Comparison of ENCODE assay signal across 8 mouse cellular contexts in the genomic region with DNA sequence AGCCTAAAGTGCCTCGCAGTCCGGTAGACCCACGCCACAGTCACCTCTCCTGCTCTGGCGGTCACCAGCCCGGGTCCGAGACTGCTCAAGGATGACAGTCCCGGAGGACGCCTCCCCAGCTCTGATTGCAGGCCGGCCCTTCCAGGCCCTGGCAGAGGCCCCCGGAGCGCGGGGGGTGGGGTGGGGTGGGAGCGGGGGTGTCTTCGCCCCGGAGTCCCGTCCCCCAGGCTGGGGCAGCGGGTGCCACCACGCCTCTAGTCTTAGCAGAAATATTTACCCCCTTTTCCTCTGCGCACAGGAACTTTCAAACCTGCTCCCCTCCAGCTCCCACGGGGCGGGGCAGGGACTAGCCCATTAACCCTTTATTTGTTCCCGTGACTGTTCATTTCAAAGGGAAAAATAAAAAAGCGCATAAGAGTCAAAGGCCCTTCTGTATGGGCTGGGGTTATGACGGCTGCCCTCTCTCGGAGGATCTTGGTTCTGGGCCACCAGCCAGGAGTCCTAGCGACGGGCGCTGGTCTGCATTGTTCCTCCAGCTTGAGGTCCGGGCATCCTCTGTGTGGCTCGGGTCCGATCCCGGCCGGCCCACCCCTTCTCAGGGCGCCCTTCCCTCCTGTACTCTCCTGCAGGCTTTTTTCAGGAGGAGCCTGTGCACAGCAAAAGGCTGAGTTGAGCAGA. TPM values are rescaled to one million over a fixed set of nuclear protein-coding genes. Genes with fewer than 3 reads are reported as not detected.
DNase-seq lines count a peak whose midpoint lies in the region; ATAC-seq and TF ChIP-seq lines count a peak whose summit lies in the region.

No protein-coding gene starts in this region.

- no peaks in the 10 kb centered on the region for H3K36me3 ChIP-seq in embryonic facial prominence, embryonic 11.5 days (replicated peaks; ENCODE audit: control insufficient read depth, insufficient read depth, low read depth, low read length)
- no peaks in the 10 kb centered on the region for H3K36me3 ChIP-seq in heart, embryonic 15.5 days
- no peaks in the 10 kb centered on the region for H3K36me3 ChIP-seq in kidney, postnatal 0 days (ENCODE audit: insufficient read depth, low read length)
- no peaks in the 10 kb centered on the region for H3K36me3 ChIP-seq in lung, embryonic 16.5 days (ENCODE audit: control insufficient read depth, insufficient read depth, low read length)

- H3K4me3 ChIP-seq in embryonic facial prominence, embryonic 11.5 days (ENCODE audit: low read depth, low read length): peak overlapping the region; percentile 49
- peak overlapping the region; percentile 52 for H3K4me3 ChIP-seq in heart, embryonic 15.5 days
- peak overlapping the region; percentile 35 for H3K4me3 ChIP-seq in kidney, postnatal 0 days (replicated peaks; ENCODE audit: low read depth, low read length)
- H3K4me3 ChIP-seq in lung, embryonic 16.5 days (ENCODE audit: low read length): peak overlapping the region; percentile 54

- 0% methylated on average over 31 of the region's 34 CpGs for WGBS in embryonic facial prominence, embryonic 11.5 days
- WGBS in heart, embryonic 15.5 days: 0% methylated on average over 34 of the region's 34 CpGs
- under 1% methylated on average over 30 of the region's 34 CpGs for WGBS in kidney, postnatal 0 days
- under 1% methylated on average over 32 of the region's 34 CpGs for WGBS in lung, embryonic 16.5 days

- TF ChIP-seq CTCF in kidney, postnatal 0 days (IDR thresholded peaks at IDR 0.05; ENCODE audit: low read depth): peak; percentile 36

- DNase-seq in adrenal gland, adult 8-10 months: peak; percentile 42
- no peak for DNase-seq in embryonic facial prominence, embryonic 11.5 days (ENCODE audit: low spot score)
- peak; percentile 54 for DNase-seq in kidney, postnatal 0 days (ENCODE audit: low spot score)
- peak; percentile 16 for DNase-seq in retina, adult 2 months (ENCODE audit: low read depth, low spot score)
- no peak for DNase-seq in urinary bladder, adult 2 months (ENCODE audit: low spot score)

- peak overlapping the region; percentile 50 for H3K9ac ChIP-seq in embryonic facial prominence, embryonic 11.5 days (replicated peaks; ENCODE audit: low read length)
- peak overlapping the region; percentile 56 for H3K9ac ChIP-seq in heart, embryonic 15.5 days
- peak overlapping the region; percentile 4; the same call in 1 of the 2 replicates for H3K9ac ChIP-seq in kidney, postnatal 0 days (ENCODE audit: low read depth, low read length)
- peak overlapping the region; percentile 61 for H3K9ac ChIP-seq in lung, embryonic 16.5 days (ENCODE audit: low read length)

- no peaks in the 10 kb centered on the region for H3K9me3 ChIP-seq in embryonic facial prominence, embryonic 11.5 days (replicated peaks; ENCODE audit: control insufficient read depth, low read length)
- H3K9me3 ChIP-seq in heart, embryonic 15.5 days (replicated peaks): no peaks in the 10 kb centered on the region
- H3K9me3 ChIP-seq in kidney, postnatal 0 days (replicated peaks; ENCODE audit: low read length): no peaks in the 10 kb centered on the region
- H3K9me3 ChIP-seq in lung, embryonic 16.5 days (ENCODE audit: control insufficient read depth, low read length): no peaks in the 10 kb centered on the region

- peak; percentile 46 for ATAC-seq in CD4-positive, CD25-positive, alpha-beta regulatory T cell, adult 4 months
- peak; percentile 87 for ATAC-seq in embryonic facial prominence, embryonic 11.5 days (replicated peaks; ENCODE audit: insufficient number of reproducible peaks, low FRiP score, low TSS enrichment, low read depth)
- ATAC-seq in heart, embryonic 15.5 days (replicated peaks; ENCODE audit: insufficient number of reproducible peaks, insufficient read depth, low FRiP score, low read depth): peak; percentile 82
- peak; percentile 56 for ATAC-seq in kidney, postnatal 0 days (replicated peaks; ENCODE audit: low FRiP score, low read depth)
- ATAC-seq in lung, embryonic 16.5 days (ENCODE audit: low read depth): peak; percentile 86

- peaks cover 24% of the 10 kb centered on the region for H3K27me3 ChIP-seq in embryonic facial prominence, embryonic 11.5 days (ENCODE audit: control insufficient read depth, insufficient read depth, low read length)
- H3K27me3 ChIP-seq in heart, embryonic 15.5 days: peaks cover 42% of the 10 kb centered on the region
- H3K27me3 ChIP-seq in kidney, postnatal 0 days (ENCODE audit: insufficient read depth, low read length): peaks cover 5% of the 10 kb centered on the region; the same call in 1 of the 2 replicates
- H3K27me3 ChIP-seq in lung, embryonic 16.5 days (ENCODE audit: control insufficient read depth, insufficient read depth, low read depth, low read length): peaks cover 23% of the 10 kb centered on the region

- no peaks in the 10 kb centered on the region for H3K4me1 ChIP-seq in embryonic facial prominence, embryonic 11.5 days (ENCODE audit: control insufficient read depth, insufficient read depth, low read length)
- H3K4me1 ChIP-seq in heart, embryonic 15.5 days (replicated peaks): peaks cover 17% of the 10 kb centered on the region
- H3K4me1 ChIP-seq in kidney, postnatal 0 days (replicated peaks; ENCODE audit: insufficient read depth, low read length): peaks cover 15% of the 10 kb centered on the region
- H3K4me1 ChIP-seq in lung, embryonic 16.5 days (replicated peaks; ENCODE audit: control insufficient read depth, insufficient read depth, low read length): peaks cover 18% of the 10 kb centered on the region

- H3K4me2 ChIP-seq in embryonic facial prominence, embryonic 11.5 days (ENCODE audit: low read depth, low read length): peak overlapping the region; percentile 96
- H3K4me2 ChIP-seq in heart, embryonic 15.5 days: peak overlapping the region; percentile 99
- H3K4me2 ChIP-seq in kidney, postnatal 0 days (ENCODE audit: low read length): peak overlapping the region; percentile 91
- H3K4me2 ChIP-seq in lung, embryonic 16.5 days (ENCODE audit: low read depth, low read length): peak overlapping the region; percentile 98

- H3K27ac ChIP-seq in embryonic facial prominence, embryonic 11.5 days (replicated peaks; ENCODE audit: low read depth, low read length): no peak overlapping the region
- H3K27ac ChIP-seq in heart, embryonic 15.5 days: no peak overlapping the region
- H3K27ac ChIP-seq in kidney, postnatal 0 days: no peak overlapping the region
- no peak overlapping the region for H3K27ac ChIP-seq in lung, embryonic 16.5 days (ENCODE audit: low read length)

RNA-seq across cellular contexts. Expression of gene Shc4, which starts 0.4 kb away (rescaled TPM):
- polyA plus RNA-seq in CD4-positive, CD25-positive, alpha-beta regulatory T cell, adult 4 months (2017; shearing (Covaris generic)): not detected
- total RNA-seq in adrenal gland, adult 8-10 months (2022): 1 to 10 TPM; 3.4 to 6.8 (median 4.9) TPM
- 1.2 and 1.3 TPM in 2 replicates for polyA plus RNA-seq in embryonic facial prominence, embryonic 11.5 days (2014; fragmentation: Nextera tagmentation; extraction: Ambion mirVana)
- 1.0 and 1.5 TPM in 2 replicates for polyA plus RNA-seq in heart, embryonic 15.5 days (2015; fragmentation: Nextera tagmentation; extraction: Ambion mirVana)
- 0.23 and 0.37 TPM in 2 replicates for polyA plus RNA-seq in kidney, postnatal 0 days (2015; fragmentation: Nextera tagmentation; extraction: Ambion mirVana)
- 1.2 TPM in 2 replicates for polyA plus RNA-seq in lung, embryonic 16.5 days (2015; fragmentation: Nextera tagmentation; extraction: Ambion mirVana)
- polyA plus RNA-seq in urinary bladder, adult 2 months (2012; rRNA removed): 0.32 and 0.53 TPM in 2 replicates

RNA-seq across cellular contexts. Expression of gene Eid1, which starts 50.7 kb away (rescaled TPM):
- 1 to 10 TPM; 4.5 to 7.5 TPM for polyA plus RNA-seq in CD4-positive, CD25-positive, alpha-beta regulatory T cell, adult 4 months (2017; shearing (Covaris generic))
- total RNA-seq in adrenal gland, adult 8-10 months (2022): 100 to 1,000 TPM; 142 to 165 (median 156) TPM
- 332 and 336 TPM in 2 replicates for polyA plus RNA-seq in embryonic facial prominence, embryonic 11.5 days (2014; fragmentation: Nextera tagmentation; extraction: Ambion mirVana)
- polyA plus RNA-seq in heart, embryonic 15.5 days (2015; fragmentation: Nextera tagmentation; extraction: Ambion mirVana): 119 and 128 TPM in 2 replicates
- polyA plus RNA-seq in kidney, postnatal 0 days (2015; fragmentation: Nextera tagmentation; extraction: Ambion mirVana): 106 and 120 TPM in 2 replicates
- 101 and 105 TPM in 2 replicates for polyA plus RNA-seq in lung, embryonic 16.5 days (2015; fragmentation: Nextera tagmentation; extraction: Ambion mirVana)
- 61.5 and 71.9 TPM in 2 replicates for polyA plus RNA-seq in urinary bladder, adult 2 months (2012; rRNA removed)

RNA-seq across cellular contexts. Expression of gene Secisbp2l, which starts 59.1 kb away (rescaled TPM):
- 10 to 100 TPM; 24.2 to 24.5 TPM for polyA plus RNA-seq in CD4-positive, CD25-positive, alpha-beta regulatory T cell, adult 4 months (2017; shearing (Covaris generic))
- 10 to 100 TPM; 58.4 to 68.5 (median 65.9) TPM for total RNA-seq in adrenal gland, adult 8-10 months (2022)
- polyA plus RNA-seq in embryonic facial prominence, embryonic 11.5 days (2014; fragmentation: Nextera tagmentation; extraction: Ambion mirVana): 23.1 TPM in 2 replicates
- polyA plus RNA-seq in heart, embryonic 15.5 days (2015; fragmentation: Nextera tagmentation; extraction: Ambion mirVana): 11.3 and 12.8 TPM in 2 replicates
- 15.8 and 17.1 TPM in 2 replicates for polyA plus RNA-seq in kidney, postnatal 0 days (2015; fragmentation: Nextera tagmentation; extraction: Ambion mirVana)
- polyA plus RNA-seq in lung, embryonic 16.5 days (2015; fragmentation: Nextera tagmentation; extraction: Ambion mirVana): 20.6 TPM in 2 replicates
- polyA plus RNA-seq in urinary bladder, adult 2 months (2012; rRNA removed): 13.5 and 21.9 TPM in 2 replicates

Comparison
In these comparisons a context has a peak if more than half of its experiments do, and no peak if none do; other contexts are left out.
1. DNase-seq: peak in adrenal gland, adult 8-10 months (single experiment), kidney, postnatal 0 days (single experiment) and retina, adult 2 months (single experiment); none in embryonic facial prominence, embryonic 11.5 days (single experiment) and urinary bladder, adult 2 months (single experiment).
2. H3K9ac ChIP-seq: peak in every context shown above with its lines; median percentile 61 in lung, embryonic 16.5 days; 56 in heart, embryonic 15.5 days; 50 in embryonic facial prominence, embryonic 11.5 days; 4 in kidney, postnatal 0 days.
3. Peak in every context shown above with its lines, with median percentiles within 50 percentile points of each other: ATAC-seq, H3K4me2 ChIP-seq and H3K4me3 ChIP-seq.